Mouse (Mus musculus): ENCODE results near the gene Prdx5. TPM values are rescaled to one million over a fixed set of nuclear protein-coding genes. Genes with fewer than 3 reads are reported as not detected.

The Prdx5 gene
- polyA plus RNA-seq, 1 experiment: 180 TPM

DNA sequence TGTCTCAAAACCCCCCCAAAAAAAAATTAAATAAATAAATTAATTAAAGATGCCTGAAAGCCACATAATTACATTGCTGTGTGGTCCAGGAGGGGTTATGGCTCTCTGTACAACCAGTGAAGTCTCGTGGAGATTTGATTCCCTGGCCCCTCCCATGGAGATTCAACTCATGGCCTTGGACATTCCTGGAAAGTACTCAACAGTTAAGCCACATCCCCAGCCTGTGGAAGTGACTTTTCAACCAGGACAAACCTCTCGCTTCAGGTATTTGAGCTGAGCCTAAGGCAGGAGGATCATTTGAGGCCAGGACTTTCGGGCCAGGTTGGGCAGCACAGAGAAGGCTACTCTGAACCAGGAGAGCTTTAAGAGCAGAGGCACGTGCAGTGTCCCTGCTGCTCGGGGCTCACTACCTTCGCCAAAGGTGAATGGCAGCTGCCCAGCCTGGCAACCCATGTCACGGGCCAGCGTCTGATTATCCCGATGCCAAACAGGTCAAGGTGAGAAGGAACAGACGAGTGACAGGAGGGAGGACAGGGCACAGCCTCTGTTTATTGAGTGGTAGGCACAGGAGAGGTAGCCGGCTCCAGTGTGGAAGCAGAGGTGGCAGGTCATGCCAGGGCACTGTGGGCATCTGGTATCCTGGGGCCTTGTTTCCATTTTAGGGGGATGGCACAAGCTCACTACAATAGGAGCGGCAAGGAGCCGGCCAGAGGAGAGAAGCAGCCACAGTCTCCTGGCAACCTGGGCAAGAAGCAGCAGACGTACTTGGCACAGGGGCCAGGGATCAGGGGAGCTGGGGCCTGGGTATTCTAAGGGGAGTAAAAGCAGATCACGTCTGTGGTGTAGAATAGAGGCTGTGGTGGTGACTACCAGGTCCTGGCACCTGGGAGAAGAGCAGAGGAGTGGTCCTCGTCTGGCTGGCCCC is 27.9 kb upstream of the Prdx5 start:
- no peak for TF ChIP-seq CTCF (IDR thresholded peaks at IDR 0.05; ENCODE audit: extremely low read depth, insufficient read length, insufficient replicate concordance, low read depth, low read length)
- no peak for TF ChIP-seq POLR2A (IDR thresholded peaks at IDR 0.05; ENCODE audit: low read depth, low read length)
- H3K4me3 ChIP-seq (ENCODE audit: low read depth, low read length): no peak overlapping the region
- H3K4me1 ChIP-seq (ENCODE audit: control insufficient read depth, insufficient read depth, insufficient read length, low read length): peaks cover 7% of the 10 kb centered on the region
- no peaks in the 10 kb centered on the region for H3K36me3 ChIP-seq (ENCODE audit: control insufficient read depth, insufficient read depth, low read length)
- WGBS: 85% methylated on average over 16 of the region's 16 CpGs
- no peak overlapping the region for H3K27ac ChIP-seq (ENCODE audit: insufficient read depth, low read depth, low read length)
- H3K27me3 ChIP-seq (ENCODE audit: control insufficient read depth, insufficient read depth, low read length): peaks cover 20% of the 10 kb centered on the region

DNA sequence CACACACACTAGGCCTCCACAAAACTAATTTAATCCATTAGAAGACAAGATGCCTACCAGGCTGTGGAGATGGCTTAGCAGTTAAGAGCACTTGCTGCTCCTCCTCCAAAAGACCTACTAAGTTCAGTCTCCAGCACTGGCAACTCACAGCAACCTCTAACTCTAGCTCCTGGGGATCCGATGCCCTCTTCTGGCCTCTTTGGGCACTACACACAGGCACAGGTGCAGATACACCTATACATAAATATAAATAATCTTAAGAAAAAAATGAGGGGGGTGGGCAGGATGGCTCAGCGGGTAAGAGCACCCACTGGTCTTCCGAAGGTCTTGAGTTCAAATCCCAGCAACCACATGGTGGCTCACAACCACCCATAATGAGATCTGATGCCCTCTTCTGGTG is 26.4 kb upstream of the Prdx5 start:
- peaks cover 6% of the 10 kb centered on the region for H3K4me1 ChIP-seq (ENCODE audit: control insufficient read depth, insufficient read depth, insufficient read length, low read length)
- no peak overlapping the region for H3K27ac ChIP-seq (ENCODE audit: insufficient read depth, low read depth, low read length)
- H3K36me3 ChIP-seq (ENCODE audit: control insufficient read depth, insufficient read depth, low read length): no peaks in the 10 kb centered on the region
- 37% methylated on average over 3 of the region's 3 CpGs for WGBS
- TF ChIP-seq CTCF (IDR thresholded peaks at IDR 0.05; ENCODE audit: extremely low read depth, insufficient read length, insufficient replicate concordance, low read depth, low read length) (peak; percentile 48; the same call in 1 of the 2 replicates), POLR2A (IDR thresholded peaks at IDR 0.05; ENCODE audit: low read depth, low read length) (no peak)
- H3K27me3 ChIP-seq (ENCODE audit: control insufficient read depth, insufficient read depth, low read length): peaks cover 26% of the 10 kb centered on the region
- H3K4me3 ChIP-seq (ENCODE audit: low read depth, low read length): no peak overlapping the region

DNA sequence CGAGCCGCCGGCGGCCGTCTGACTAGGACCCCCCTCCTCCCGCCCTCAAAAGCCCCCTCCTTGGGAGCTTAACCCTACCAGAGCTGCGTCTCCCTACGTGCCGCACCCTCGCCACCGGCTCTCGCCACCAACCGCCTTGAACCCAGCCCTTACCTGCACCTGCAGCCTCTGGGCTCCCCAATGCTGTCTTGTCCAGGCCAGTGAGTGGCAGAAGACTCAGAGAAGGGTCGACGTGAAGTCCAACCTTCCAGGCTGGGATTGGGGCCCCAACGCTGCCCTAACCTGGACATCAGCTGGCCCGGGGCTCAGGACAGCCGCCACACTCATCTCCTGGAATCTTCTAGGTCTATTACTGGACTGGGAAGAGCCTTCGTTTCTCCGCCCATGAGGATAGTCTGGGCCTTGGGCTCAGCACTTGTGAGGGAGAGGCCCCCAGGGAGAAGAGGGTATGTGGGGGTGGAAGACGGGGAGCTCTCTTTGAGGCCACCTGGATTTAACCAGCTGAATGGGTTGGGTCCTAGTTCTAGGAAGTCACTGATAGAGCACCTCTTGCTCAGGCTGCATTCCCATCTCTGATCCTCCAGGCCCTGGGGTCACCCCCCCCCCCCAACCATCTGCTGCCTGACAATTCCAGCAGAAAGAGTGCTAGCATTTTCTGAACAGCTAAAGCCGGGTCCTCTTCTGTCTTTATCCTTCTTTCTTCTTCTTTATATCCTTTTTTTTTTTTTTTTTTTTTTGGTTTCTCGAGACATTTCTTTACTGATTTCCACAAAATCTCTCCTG is 24.5 kb upstream of the Prdx5 start, which contains the start of gene Kcnk4:
Kcnk4 (minus strand) TSS at position 321 of the 783 bp plus-strand sequence.
- Histone ChIP-seq H3K36me3 (ENCODE audit: control insufficient read depth, insufficient read depth, low read length) (no peaks in the 10 kb centered on the region), H3K27ac (ENCODE audit: insufficient read depth, low read depth, low read length) (no peak within 1 kb of the TSS), H3K4me3 (ENCODE audit: low read depth, low read length) (peak within 1 kb of the TSS; percentile 63), H3K27me3 (ENCODE audit: control insufficient read depth, insufficient read depth, low read length) (peaks cover 26% of the 10 kb centered on the region), H3K4me1 (ENCODE audit: control insufficient read depth, insufficient read depth, insufficient read length, low read length) (no peaks in the 10 kb centered on the region; the same call in none of the 2 replicates)
- TF ChIP-seq CTCF (IDR thresholded peaks at IDR 0.05; ENCODE audit: extremely low read depth, insufficient read length, insufficient replicate concordance, low read depth, low read length): no peak
- WGBS: 18% methylated on average over 23 of the region's 23 CpGs

DNA sequence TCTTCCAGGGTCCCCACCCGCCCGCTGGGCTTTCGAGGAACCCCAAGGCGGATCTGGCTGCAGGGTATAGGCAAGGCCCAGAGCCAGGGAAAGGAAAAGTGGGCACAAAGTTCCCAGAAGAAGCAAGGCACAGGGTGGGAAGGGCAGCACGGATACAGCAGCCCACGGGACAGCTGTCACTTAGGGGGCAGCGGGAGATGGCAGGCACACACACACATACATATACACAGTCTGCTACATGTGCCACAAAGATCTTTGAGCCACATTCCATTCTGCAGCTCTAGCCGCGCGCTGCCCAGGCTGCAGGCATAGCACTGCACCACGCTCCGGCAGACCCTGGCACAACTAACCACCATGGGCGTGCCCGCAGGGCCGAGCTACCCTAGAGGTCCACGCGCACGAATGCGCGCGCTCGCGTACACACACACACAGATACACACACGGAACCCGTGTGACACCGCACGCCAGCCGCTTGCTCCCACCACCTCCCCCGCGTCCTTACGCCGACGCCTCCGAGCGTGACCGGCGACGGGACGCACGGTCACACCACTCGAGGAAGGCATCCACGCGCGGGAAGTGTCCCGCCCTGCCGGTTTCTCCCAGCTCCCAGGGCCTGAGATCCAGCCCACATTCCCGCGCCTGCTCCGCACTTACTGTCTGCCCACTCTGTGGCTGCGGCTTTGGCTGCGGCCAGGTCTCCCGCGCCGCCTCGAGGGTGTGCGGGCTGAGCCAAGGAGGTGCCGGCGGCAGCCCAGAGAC is 23.7 kb upstream of the Prdx5 start:
- Histone ChIP-seq H3K27me3 (ENCODE audit: control insufficient read depth, insufficient read depth, low read length) (peaks cover 26% of the 10 kb centered on the region), H3K27ac (ENCODE audit: insufficient read depth, low read depth, low read length) (no peak overlapping the region), H3K4me3 (ENCODE audit: low read depth, low read length) (peak overlapping the region; percentile 63), H3K36me3 (ENCODE audit: control insufficient read depth, insufficient read depth, low read length) (no peaks in the 10 kb centered on the region), H3K4me1 (ENCODE audit: control insufficient read depth, insufficient read depth, insufficient read length, low read length) (no peaks in the 10 kb centered on the region; the same call in none of the 2 replicates)
- WGBS: 6% methylated on average over 58 of the region's 58 CpGs
- no peak for TF ChIP-seq CTCF (IDR thresholded peaks at IDR 0.05; ENCODE audit: extremely low read depth, insufficient read length, insufficient replicate concordance, low read depth, low read length)
- TF ChIP-seq POLR2A (IDR thresholded peaks at IDR 0.05; ENCODE audit: low read depth, low read length): no peak

DNA sequence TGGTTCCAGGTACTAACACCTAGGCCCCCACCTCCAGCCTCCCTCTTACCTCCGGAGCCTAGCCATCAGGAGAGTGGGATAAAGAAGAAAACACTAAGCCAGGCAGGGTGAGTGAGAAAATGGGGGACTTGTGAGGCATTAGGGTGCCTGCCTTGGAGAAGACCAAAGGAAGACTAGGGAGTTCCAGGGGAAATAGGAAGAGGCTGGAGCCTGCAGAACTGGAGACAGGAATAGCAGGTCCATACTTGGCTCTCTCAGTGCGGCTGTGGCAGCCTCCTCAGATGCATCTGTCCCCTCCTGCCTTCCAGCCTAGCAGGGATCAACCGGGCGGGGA is 23.2 kb upstream of the Prdx5 start:
- no peaks in the 10 kb centered on the region; the same call in none of the 2 replicates for H3K4me1 ChIP-seq (ENCODE audit: control insufficient read depth, insufficient read depth, insufficient read length, low read length)
- no peak overlapping the region for H3K4me3 ChIP-seq (ENCODE audit: low read depth, low read length)
- H3K27me3 ChIP-seq (ENCODE audit: control insufficient read depth, insufficient read depth, low read length): peaks cover 27% of the 10 kb centered on the region
- H3K36me3 ChIP-seq (ENCODE audit: control insufficient read depth, insufficient read depth, low read length): no peaks in the 10 kb centered on the region
- TF ChIP-seq POLR2A (IDR thresholded peaks at IDR 0.05; ENCODE audit: low read depth, low read length): no peak
- no peak for TF ChIP-seq CTCF (IDR thresholded peaks at IDR 0.05; ENCODE audit: extremely low read depth, insufficient read length, insufficient replicate concordance, low read depth, low read length)
- WGBS: 67% methylated on average over 4 of the region's 4 CpGs
- H3K27ac ChIP-seq (ENCODE audit: insufficient read depth, low read depth, low read length): no peak overlapping the region

DNA sequence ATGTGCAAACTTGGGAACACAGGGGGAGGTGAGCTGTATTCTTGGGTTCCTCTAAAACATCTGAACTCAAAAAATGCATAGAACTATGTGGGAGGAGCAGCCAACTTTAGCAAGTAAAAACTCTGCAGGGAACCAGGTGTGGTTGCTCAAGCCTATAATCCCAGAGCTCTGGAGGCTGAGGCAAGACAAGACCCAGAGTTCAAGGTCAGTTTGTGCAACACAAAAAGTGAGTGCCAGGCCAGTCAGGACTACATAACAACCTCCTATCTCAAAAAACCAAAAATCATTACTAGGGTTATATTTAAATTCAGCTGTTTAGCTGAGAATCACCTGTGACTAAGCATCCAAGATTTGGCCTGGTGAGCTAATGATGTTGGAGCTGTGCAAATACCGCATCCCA is 22.1 kb upstream of the Prdx5 start:
- TF ChIP-seq POLR2A (IDR thresholded peaks at IDR 0.05; ENCODE audit: low read depth, low read length) (no peak), CTCF (IDR thresholded peaks at IDR 0.05; ENCODE audit: extremely low read depth, insufficient read length, insufficient replicate concordance, low read depth, low read length) (no peak)
- H3K4me1 ChIP-seq (ENCODE audit: control insufficient read depth, insufficient read depth, insufficient read length, low read length): no peaks in the 10 kb centered on the region; the same call in none of the 2 replicates
- H3K4me3 ChIP-seq (ENCODE audit: low read depth, low read length): no peak overlapping the region
- H3K27me3 ChIP-seq (ENCODE audit: control insufficient read depth, insufficient read depth, low read length): peaks cover 37% of the 10 kb centered on the region
- no peaks in the 10 kb centered on the region for H3K36me3 ChIP-seq (ENCODE audit: control insufficient read depth, insufficient read depth, low read length)
- no peak overlapping the region for H3K27ac ChIP-seq (ENCODE audit: insufficient read depth, low read depth, low read length)
- WGBS: 57% methylated on average over 1 of the region's 1 CpGs

All from small intestine, adult 2 months (tissue).